Mouse (Mus musculus) bone marrow macrophage, adult 2 months (primary cell): ENCODE data around the gene Gabrb1.

Experiments used
- CTCF ChIP-seq: IDR thresholded peaks from 2 replicates; pipeline ENCODE4 v1.5.1; 2012; ENCODE audit warnings: low read depth, mild to moderate bottlenecking, low read length, moderate library complexity
- POLR2A ChIP-seq: IDR thresholded peaks from 2 replicates; pipeline ENCODE4 v1.6.1; 2012; ENCODE audit warnings: mild to moderate bottlenecking, low read depth, low read length, borderline replicate concordance

DNA sequence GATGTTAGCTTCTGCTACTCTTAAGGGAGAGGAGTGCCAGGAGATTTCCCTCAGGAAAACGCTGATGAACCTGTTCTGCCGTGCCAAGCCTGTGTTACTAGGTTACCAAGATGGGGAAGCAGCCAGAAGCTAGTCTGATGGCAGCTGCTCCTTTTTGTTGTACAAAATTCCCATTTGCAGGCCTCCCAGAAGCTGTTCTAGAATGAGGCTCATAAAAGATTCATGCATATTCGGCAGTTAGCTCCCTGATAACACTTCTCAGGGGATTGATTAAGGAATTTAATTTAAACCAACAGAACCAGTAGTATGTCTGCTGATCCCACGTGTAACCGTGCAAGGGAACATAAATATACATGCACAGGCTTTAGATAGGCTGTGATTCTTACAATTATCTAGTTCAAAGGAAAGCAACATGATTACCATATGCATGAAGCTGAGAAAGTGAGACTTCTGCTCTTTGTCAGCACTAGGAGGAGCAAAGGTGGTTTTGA, 318.7 kb downstream of the Gabrb1 start:
- TF ChIP-seq CTCF (no peak), POLR2A (no peak)
